Mouse (Mus musculus) heart, adult 2 months (tissue): ENCODE data around the gene Olfr1428.

ENCODE experiments used
- CTCF ChIP-seq: fragments of 200-600 bp; IDR thresholded peaks from 2 replicates; pipeline ENCODE4 v1.8.1; 2022; ENCODE audit warnings: antibody characterized with exemption, mild to moderate bottlenecking, moderate library complexity
- EP300 ChIP-seq: fragments of 200-500 bp; IDR thresholded peaks from 2 replicates; pipeline ENCODE4 v1.6.1; 2011; ENCODE audit warnings: low read depth, low read length, control low read depth; ENCODE audit not compliant: insufficient read depth
- POLR2A ChIP-seq: fragments of 200-500 bp; IDR thresholded peaks from 2 replicates; pipeline ENCODE4 v1.6.1; 2011; ENCODE audit warnings: mild to moderate bottlenecking, low read depth, low read length, control low read depth; ENCODE audit not compliant: insufficient read depth

DNA sequence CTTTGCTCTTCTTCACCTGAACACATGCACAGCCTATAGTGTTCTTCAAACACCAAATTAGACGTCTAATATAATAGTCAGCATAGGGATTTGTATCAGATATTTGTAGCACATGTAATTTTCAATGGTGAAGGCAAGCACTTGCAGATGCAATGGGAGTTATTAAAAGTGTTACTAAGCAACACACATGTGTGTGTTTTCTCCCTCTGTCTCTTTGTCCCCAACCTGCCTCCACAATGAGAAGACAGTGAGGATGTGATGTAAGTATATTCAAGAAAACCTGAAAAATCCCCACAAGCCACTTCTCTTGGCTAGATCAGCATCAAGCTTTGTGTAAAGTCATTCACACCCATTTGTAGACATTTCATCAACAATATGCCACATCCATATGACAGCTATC, at the start of gene Olfr1428:
- TF ChIP-seq CTCF (no peak), EP300 (no peak), POLR2A (no peak)
